In genomic region chr6:88191411-88192070, GRCm38 (mm10) we compare ENCODE assay signal across 30 mouse cellular contexts. TPM values are rescaled to one million over a fixed set of nuclear protein-coding genes. Genes with fewer than 3 reads are reported as not detected.
DNase-seq lines count a peak whose midpoint lies in the region; ATAC-seq and TF ChIP-seq lines count a peak whose summit lies in the region.
"Had no signal": no experiment of that assay in that cellular context is flagged by ENCODE, and none has a peak within 500 bp of the region (broad histone marks: within the 10 kb centered on the region; RNA-seq: fewer than 3 reads in every experiment).

No protein-coding gene starts in this region.

- no peak overlapping the region for H3K4me2 ChIP-seq in hindbrain, embryonic 12.5 days (replicated peaks)
- H3K4me2 ChIP-seq in hindbrain, embryonic 16.5 days (ENCODE audit: low read length) = no peak overlapping the region
- H3K4me2 ChIP-seq in midbrain, embryonic 12.5 days (replicated peaks) = no peak overlapping the region
- no peak overlapping the region for H3K4me2 ChIP-seq in midbrain, postnatal 0 days (ENCODE audit: low read depth, low read length, poor library complexity, severe bottlenecking)

- peaks cover 30% of the 10 kb centered on the region for H3K4me1 ChIP-seq in hindbrain, embryonic 12.5 days
- peaks cover 18% of the 10 kb centered on the region for H3K4me1 ChIP-seq in hindbrain, embryonic 16.5 days (ENCODE audit: control insufficient read depth, insufficient read depth, low read depth, low read length)
- peaks cover 34% of the 10 kb centered on the region for H3K4me1 ChIP-seq in midbrain, embryonic 12.5 days
- 0 out of 2 replicates have a peak, but pooled peaks cover 2% of the 10 kb centered on the region for H3K4me1 ChIP-seq in midbrain, postnatal 0 days (ENCODE audit: insufficient read depth, low read length)
- H3K4me1 ChIP-seq in limb, embryonic 10.5 days = peaks cover 40% of the 10 kb centered on the region

- no peak overlapping the region for H3K4me3 ChIP-seq in hindbrain, embryonic 12.5 days
- no peak overlapping the region for H3K4me3 ChIP-seq in hindbrain, embryonic 16.5 days (ENCODE audit: low read length)
- H3K4me3 ChIP-seq in midbrain, embryonic 12.5 days = no peak overlapping the region
- no peak overlapping the region for H3K4me3 ChIP-seq in midbrain, postnatal 0 days (ENCODE audit: low read depth, low read length)
- H3K4me3 ChIP-seq in limb, embryonic 10.5 days = no peak overlapping the region
- H3K4me3 ChIP-seq in layer of hippocampus, adult 2 months = no peak overlapping the region
- H3K4me3 ChIP-seq: embryonic facial prominence, embryonic 13.5 days; erythroblast, embryonic 14.5 days; forebrain, embryonic 12.5 days; liver, embryonic 13.5 days had no signal

- ATAC-seq in hindbrain, embryonic 12.5 days (ENCODE audit: low FRiP score) = no peak
- ATAC-seq in hindbrain, embryonic 16.5 days = no peak
- ATAC-seq in midbrain, embryonic 12.5 days (ENCODE audit: low FRiP score, low read depth) = no peak
- no peak; the same call in 1 of the 2 replicates for ATAC-seq in midbrain, postnatal 0 days (ENCODE audit: low FRiP score)
- ATAC-seq: inflammation-experienced regulatory T-cells, adult 6 months had no signal

- 0 out of 2 replicates have a peak overlapping the region, but pooled peaks have one; percentile 52 for H3K27ac ChIP-seq in hindbrain, embryonic 12.5 days
- no peak overlapping the region for H3K27ac ChIP-seq in hindbrain, embryonic 16.5 days (ENCODE audit: low read depth, low read length)
- H3K27ac ChIP-seq in midbrain, embryonic 12.5 days (replicated peaks) = peak overlapping the region; percentile 73
- no peak overlapping the region for H3K27ac ChIP-seq in midbrain, postnatal 0 days (ENCODE audit: low read depth, low read length)
- no peak overlapping the region for H3K27ac ChIP-seq in limb, embryonic 10.5 days
- H3K27ac ChIP-seq in layer of hippocampus, adult 2 months = no peak overlapping the region
- H3K27ac ChIP-seq: forebrain, embryonic 12.5 days; liver, embryonic 13.5 days; macrophage had no signal

- no peak for DNase-seq in midbrain, postnatal 0 days (ENCODE audit: low spot score)
- DNase-seq in MN1 (ENCODE audit: low spot score) = peak; percentile 50
- peak; percentile 38 for DNase-seq in limb, embryonic 10.5 days (ENCODE audit: low spot score)
- no peak for DNase-seq in layer of hippocampus, adult 2 months (ENCODE audit: low spot score in 2 of 2)
- DNase-seq: adrenal gland, postnatal 25 days; cerebellum, adult 9-11 months; gastrocnemius, postnatal 36 days; kidney, adult 18-20 months; liver, embryonic 13.5 days; thymus, adult 18-20 months; thymus, postnatal 4 days had no signal

- H3K9me3 ChIP-seq in hindbrain, embryonic 12.5 days (replicated peaks) = no peaks in the 10 kb centered on the region
- H3K9me3 ChIP-seq in hindbrain, embryonic 16.5 days (ENCODE audit: control insufficient read depth, low read length) = no peaks in the 10 kb centered on the region
- H3K9me3 ChIP-seq in midbrain, embryonic 12.5 days = no peaks in the 10 kb centered on the region
- H3K9me3 ChIP-seq in midbrain, postnatal 0 days (ENCODE audit: low read length) = no peaks in the 10 kb centered on the region
- no peaks in the 10 kb centered on the region for H3K9me3 ChIP-seq in limb, embryonic 10.5 days (replicated peaks)
- H3K9me3 ChIP-seq: embryonic facial prominence, embryonic 13.5 days; forebrain, embryonic 12.5 days; liver, embryonic 13.5 days had no signal

- H3K9ac ChIP-seq in hindbrain, embryonic 12.5 days = no peak overlapping the region
- no peak overlapping the region for H3K9ac ChIP-seq in hindbrain, embryonic 16.5 days (ENCODE audit: low read depth, low read length)
- H3K9ac ChIP-seq in midbrain, embryonic 12.5 days (replicated peaks) = no peak overlapping the region
- no peak overlapping the region for H3K9ac ChIP-seq in midbrain, postnatal 0 days (replicated peaks; ENCODE audit: low read length, poor library complexity, severe bottlenecking)
- H3K9ac ChIP-seq: forebrain, embryonic 12.5 days; liver, embryonic 13.5 days had no signal

- no peaks in the 10 kb centered on the region for H3K36me3 ChIP-seq in hindbrain, embryonic 12.5 days
- no peaks in the 10 kb centered on the region for H3K36me3 ChIP-seq in hindbrain, embryonic 16.5 days (ENCODE audit: control insufficient read depth, insufficient read depth, low read length)
- no peaks in the 10 kb centered on the region for H3K36me3 ChIP-seq in midbrain, embryonic 12.5 days
- H3K36me3 ChIP-seq in midbrain, postnatal 0 days (ENCODE audit: insufficient read depth, low read length) = no peaks in the 10 kb centered on the region
- no peaks in the 10 kb centered on the region for H3K36me3 ChIP-seq in limb, embryonic 10.5 days
- H3K36me3 ChIP-seq: embryonic facial prominence, embryonic 13.5 days; forebrain, embryonic 12.5 days; liver, embryonic 13.5 days had no signal

- TF ChIP-seq CTCF in midbrain, postnatal 0 days (IDR thresholded peaks at IDR 0.05) = no peak
- no peak for TF ChIP-seq CTCF in layer of hippocampus, adult 2 months (conservative IDR thresholded peaks at IDR 0.05)

- H3K27me3 ChIP-seq in hindbrain, embryonic 12.5 days = peaks cover 99% of the 10 kb centered on the region
- H3K27me3 ChIP-seq in hindbrain, embryonic 16.5 days (replicated peaks; ENCODE audit: control insufficient read depth, insufficient read depth, low read length) = peaks cover 73% of the 10 kb centered on the region
- peaks cover 100% of the 10 kb centered on the region for H3K27me3 ChIP-seq in midbrain, embryonic 12.5 days
- H3K27me3 ChIP-seq in midbrain, postnatal 0 days (ENCODE audit: insufficient read depth, low read length) = peaks cover 46% of the 10 kb centered on the region
- peaks cover 100% of the 10 kb centered on the region for H3K27me3 ChIP-seq in limb, embryonic 10.5 days (ENCODE audit: low read depth, poor library complexity, severe bottlenecking)

- 15% methylated on average over 4 of the region's 4 CpGs for WGBS in hindbrain, embryonic 12.5 days
- WGBS in hindbrain, embryonic 16.5 days = 11% methylated on average over 4 of the region's 4 CpGs
- 7% methylated on average over 4 of the region's 4 CpGs for WGBS in midbrain, embryonic 12.5 days
- 25% methylated on average over 4 of the region's 4 CpGs for WGBS in midbrain, postnatal 0 days
- WGBS in limb, embryonic 10.5 days = 10% methylated on average over 4 of the region's 4 CpGs

RNA-seq across cellular contexts. Expression of gene Gata2, which starts 2.1 kb away (rescaled TPM):
- 29.4 and 43.6 TPM in 2 replicates for polyA plus RNA-seq in hindbrain, embryonic 12.5 days (2016; fragmentation: Nextera tagmentation; extraction: Ambion mirVana)
- polyA plus RNA-seq in hindbrain, embryonic 16.5 days (2015; fragmentation: Nextera tagmentation; extraction: Ambion mirVana) = 14.1 and 18.0 TPM in 2 replicates
- polyA plus RNA-seq in midbrain, embryonic 12.5 days (2016; fragmentation: Nextera tagmentation; extraction: Ambion mirVana) = 38.7 and 45.5 TPM in 2 replicates
- 9.2 and 19.3 TPM in 2 replicates for total RNA-seq in midbrain, postnatal 0 days (2014; rRNA removed)
- 17.2 and 18.5 TPM in 2 replicates for polyA plus RNA-seq in midbrain, postnatal 0 days (2015; fragmentation: Nextera tagmentation; extraction: Ambion mirVana)
- polyA plus RNA-seq in limb, embryonic 10.5 days (2016; fragmentation: Nextera tagmentation; extraction: Ambion mirVana) = 6.8 and 9.0 TPM in 2 replicates
- 1 to 10 TPM; 6.8 to 7.7 TPM for total RNA-seq in layer of hippocampus, adult 2 months (2021)
- polyA plus RNA-seq: inflammation-experienced regulatory T-cells, adult 6 months had no signal

RNA-seq across cellular contexts. Expression of gene Dnajb8, which starts 30.5 kb away (rescaled TPM):
- not detected in 2 replicates for polyA plus RNA-seq in hindbrain, embryonic 12.5 days (2016; fragmentation: Nextera tagmentation; extraction: Ambion mirVana)
- polyA plus RNA-seq in hindbrain, embryonic 16.5 days (2015; fragmentation: Nextera tagmentation; extraction: Ambion mirVana) = not detected in 2 replicates
- not detected in 2 replicates for polyA plus RNA-seq in midbrain, embryonic 12.5 days (2016; fragmentation: Nextera tagmentation; extraction: Ambion mirVana)
- total RNA-seq in midbrain, postnatal 0 days (2014; rRNA removed) = not detected in 2 replicates
- polyA plus RNA-seq in midbrain, postnatal 0 days (2015; fragmentation: Nextera tagmentation; extraction: Ambion mirVana) = not detected in 2 replicates
- polyA plus RNA-seq in limb, embryonic 10.5 days (2016; fragmentation: Nextera tagmentation; extraction: Ambion mirVana) = not detected in 2 replicates
- not detected for total RNA-seq in layer of hippocampus, adult 2 months (2021)
- total RNA-seq: adrenal gland, postnatal 25 days; gastrocnemius, postnatal 36 days; heart, adult 8-10 months; heart, postnatal 25 days; layer of hippocampus, postnatal 14 days; neutrophil, adult 5-6 weeks had no signal
- polyA plus RNA-seq: C2C12; cortical plate, adult 2 months; embryonic facial prominence, embryonic 13.5 days; erythroblast, embryonic 14.5 days; forebrain, embryonic 12.5 days; heart, embryonic 14.5 days; inflammation-experienced regulatory T-cells, adult 6 months; kidney, embryonic 16.5 days; limb, embryonic 11.5 days; liver, embryonic 13.5 days; lung, embryonic 16.5 days; macrophage; stomach, embryonic 16.5 days had no signal

Comparison
In these comparisons a context has a peak if more than half of its experiments do, and no peak if none do; other contexts are left out.
1. H3K27ac ChIP-seq: peak in hindbrain, embryonic 12.5 days (single experiment) and midbrain, embryonic 12.5 days (single experiment); none in hindbrain, embryonic 16.5 days (single experiment), midbrain, postnatal 0 days (single experiment), limb, embryonic 10.5 days (single experiment) and layer of hippocampus, adult 2 months (single experiment).
2. DNase-seq: peak in MN1 (single experiment) and limb, embryonic 10.5 days (single experiment); none in midbrain, postnatal 0 days (single experiment) and layer of hippocampus, adult 2 months (0 of 2).